Mouse (Mus musculus) urinary bladder, postnatal 25 days (tissue): ENCODE measurements around the gene Cd9.

Experiments
- DNase-seq: peaks from one replicate; pipeline ENCODE4 v3.0.0; 2022; ENCODE audit warnings: low spot score

The Cd9 gene

DNA sequence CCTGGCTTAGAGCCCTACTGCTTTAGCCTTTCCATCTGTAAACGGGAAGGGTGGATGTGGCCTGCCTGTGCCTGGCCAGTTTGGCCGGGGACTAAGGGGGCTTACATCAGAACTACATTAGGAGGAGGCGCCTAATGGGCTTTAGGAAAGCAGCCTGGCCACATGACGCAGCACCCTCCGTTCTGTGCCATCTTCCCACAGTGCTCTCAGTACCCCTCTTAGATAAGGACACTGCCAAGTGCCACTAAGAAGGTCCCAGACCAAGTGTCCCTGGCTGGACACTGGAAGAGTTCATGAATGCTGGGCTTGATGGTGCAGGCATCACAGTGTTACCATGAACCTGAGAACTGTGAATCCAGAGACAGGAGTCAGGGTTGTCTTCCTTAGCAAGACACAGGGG lies 20.7 kb downstream of the Cd9 start:
- no peak for DNase-seq

- DNase-seq, result no peak
Measured at GRCm38 (mm10) chr6:125473321-125473721, 21.3 kb downstream of the Cd9 start.

DNA sequence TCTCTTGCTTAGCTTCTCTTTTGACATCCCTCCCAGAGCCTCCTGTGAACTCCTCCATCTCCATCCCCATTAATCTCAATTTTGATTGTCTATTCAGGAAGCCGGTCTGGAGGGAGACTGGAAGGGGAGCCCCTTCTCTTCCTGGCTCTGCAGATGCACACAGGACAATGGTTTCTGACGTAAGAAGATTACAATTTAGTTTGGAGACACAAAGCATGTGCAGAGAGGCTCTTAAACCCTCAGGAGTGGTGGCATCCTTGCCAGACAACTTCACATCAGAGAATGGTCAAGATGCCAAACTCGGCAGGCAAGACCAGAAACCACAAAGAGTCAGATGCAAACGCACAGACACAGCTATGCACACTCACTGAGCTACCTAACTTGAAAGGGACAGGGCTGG lies 22.7 kb downstream of the Cd9 start:
- no peak for DNase-seq

DNA sequence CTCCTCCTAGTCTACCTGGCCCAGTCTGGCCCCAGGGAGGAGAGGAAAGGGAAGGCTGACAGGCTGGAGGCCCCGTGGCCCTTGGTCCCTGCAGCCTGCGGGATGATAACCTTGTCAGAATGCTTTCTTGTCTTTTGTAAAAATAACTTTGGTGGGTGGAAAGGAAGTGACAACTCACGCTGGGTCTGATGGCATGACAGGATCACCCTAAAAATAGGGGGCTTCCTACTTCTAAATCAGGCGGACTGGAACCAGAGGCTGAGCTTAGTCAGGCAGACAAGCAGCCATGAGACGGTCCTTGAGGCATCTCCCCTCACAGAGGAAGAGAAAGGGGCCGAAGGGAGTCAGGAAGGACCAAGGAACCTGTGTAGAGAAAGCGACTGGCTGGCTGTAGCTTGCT lies 23.3 kb downstream of the Cd9 start:
- DNase-seq, result no peak

GRCm38 (mm10) chr6:125470616-125471015 lies 24.0 kb downstream of the Cd9 start:
- no peak for DNase-seq

DNA sequence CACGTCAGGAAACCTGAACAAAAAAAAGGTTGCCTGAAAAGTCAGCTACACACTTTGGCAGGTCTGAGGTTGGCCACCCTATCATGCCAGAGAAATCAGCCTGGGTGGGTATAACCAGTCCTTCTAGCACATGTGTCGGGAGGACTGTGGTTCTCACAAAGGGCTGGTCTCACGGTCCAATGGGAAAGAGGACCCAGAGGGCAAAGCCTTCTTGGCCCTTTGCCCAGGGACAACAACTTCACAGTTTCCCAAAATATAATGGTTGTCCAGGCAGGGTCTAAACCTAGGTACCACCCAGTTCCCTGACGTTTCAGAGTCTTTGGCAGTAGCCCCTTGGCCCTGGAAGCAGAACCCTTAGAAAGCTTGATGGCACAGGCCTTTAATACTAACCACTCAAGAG lies 25.4 kb downstream of the Cd9 start:
- DNase-seq, result no peak

DNA sequence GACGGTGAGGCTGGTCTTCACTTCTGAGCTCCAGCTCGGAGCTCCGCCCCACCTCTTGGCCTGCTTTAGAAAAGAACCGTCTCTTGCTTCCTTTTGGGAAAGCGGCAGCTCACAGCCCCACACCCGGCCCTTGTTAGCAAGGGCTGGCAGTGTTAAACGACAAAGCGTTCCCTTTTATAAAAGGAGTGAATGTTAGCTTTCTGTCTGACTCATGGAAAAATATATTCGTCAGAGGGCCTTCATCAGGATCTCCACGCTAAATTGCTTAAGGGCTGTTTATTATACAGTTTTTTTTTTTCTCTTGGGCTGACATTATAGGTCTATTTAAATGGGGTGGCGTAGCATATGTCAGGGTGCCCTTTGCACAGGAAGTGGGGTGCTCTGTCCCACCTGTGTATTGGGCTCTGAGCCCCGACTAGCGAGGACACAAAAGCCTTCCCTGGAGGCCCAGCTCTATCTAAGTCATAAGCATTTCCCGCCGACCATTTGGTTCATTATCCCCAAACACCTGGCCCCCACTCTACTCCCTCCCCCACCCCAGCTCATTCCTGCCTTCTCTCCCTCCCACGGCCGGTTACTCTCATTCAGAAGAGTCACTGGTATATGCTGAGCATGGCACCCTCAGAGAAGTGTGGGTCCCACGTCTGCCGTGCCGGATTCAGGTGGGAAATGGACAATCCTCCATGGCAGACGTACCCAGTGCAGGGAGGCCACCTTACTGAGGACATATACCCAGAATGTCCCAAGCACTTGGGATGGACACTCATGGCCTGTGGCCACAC lies 26.2 kb downstream of the Cd9 start:
- no peak for DNase-seq

DNA sequence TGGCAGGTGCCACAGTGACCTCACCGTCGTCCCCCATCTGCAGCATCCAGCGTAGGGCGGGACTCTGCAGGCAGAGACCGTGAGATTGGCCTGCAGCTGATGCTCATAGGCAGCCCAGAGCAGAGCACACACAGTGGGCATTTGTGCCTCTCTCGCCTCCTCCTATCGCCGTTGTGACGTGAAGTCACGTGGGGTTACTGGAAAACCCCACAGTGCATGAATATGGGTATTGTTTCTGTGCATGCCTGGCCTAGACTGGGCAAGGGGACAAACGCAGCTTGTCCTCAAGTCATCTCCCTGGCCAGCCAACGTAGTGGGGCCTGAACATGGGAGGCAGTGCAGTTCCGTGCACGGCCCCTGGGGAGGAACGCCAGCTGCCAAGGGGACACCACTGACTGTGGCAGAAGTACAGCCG lies 27.3 kb downstream of the Cd9 start:
- DNase-seq, result no peak

DNA sequence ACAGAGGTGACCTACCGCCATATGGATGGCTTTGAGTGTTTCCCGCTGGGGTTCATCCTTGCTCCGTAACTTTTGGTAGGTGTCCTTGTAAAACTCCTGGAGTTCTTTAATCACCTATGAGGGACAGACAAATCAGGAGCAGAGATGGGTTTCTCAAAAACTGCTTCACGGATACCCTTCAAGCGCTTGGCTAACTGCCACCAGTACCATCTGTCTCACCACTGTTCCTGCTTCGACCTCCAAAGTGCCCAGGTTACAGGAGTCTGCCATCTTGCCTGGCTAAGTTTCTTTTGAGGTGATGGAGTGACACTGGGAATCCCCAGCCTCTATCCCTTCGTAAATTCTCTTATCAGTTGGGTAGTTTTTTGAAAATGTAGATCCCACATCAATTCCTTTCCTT lies 32.3 kb downstream of the Cd9 start:
- DNase-seq, result no peak

DNA sequence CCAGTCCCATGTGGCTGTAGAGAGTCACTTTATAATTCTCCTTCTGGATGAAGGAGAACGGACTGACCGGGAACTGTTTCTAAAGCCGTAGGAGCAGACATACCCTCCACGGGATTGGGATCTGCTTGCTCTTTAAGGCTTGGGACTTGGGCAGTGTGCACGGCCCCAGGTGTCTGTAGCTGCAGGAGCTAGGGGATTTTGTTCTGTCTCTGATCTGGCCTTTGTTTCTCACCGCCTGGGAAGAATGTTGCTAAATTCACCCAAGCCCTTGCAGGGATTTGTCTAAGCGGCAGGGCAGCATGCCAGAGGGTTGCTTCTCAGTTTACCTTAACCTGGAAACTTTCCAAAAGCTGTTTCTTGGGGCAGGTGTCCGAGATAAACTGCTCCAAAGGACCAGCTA lies 32.8 kb downstream of the Cd9 start:
- DNase-seq, result no peak

- no peak for DNase-seq
Measured at GRCm38 (mm10) chr6:125461325-125461724, 33.3 kb downstream of the Cd9 start.

GRCm38 (mm10) chr6:125460589-125460988 lies 34.0 kb downstream of the Cd9 start:
- no peak for DNase-seq

DNA sequence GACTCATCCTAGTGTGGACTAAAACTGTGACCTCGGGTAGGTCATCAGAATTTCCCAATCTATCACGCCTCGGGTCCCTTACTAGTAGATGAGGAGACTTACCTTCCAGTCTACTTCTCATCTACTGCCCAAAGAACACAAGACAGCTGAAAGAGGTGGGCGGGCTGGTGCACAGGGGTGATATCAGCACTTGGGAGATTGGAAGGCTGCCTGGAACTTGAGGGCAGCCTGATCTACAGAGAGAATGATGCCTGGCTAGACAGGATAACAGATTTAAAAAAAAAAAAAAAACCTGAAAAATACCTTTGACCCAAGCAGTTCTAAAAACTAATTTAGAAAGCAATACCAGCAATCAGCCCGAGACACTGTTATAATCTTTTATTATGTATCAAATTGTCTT lies 34.7 kb downstream of the Cd9 start:
- DNase-seq, result no peak

GRCm38 (mm10) chr6:125455806-125456520 lies 38.6 kb downstream of the Cd9 start:
- no peak for DNase-seq

- DNase-seq, result no peak
Measured at GRCm38 (mm10) chr6:125454731-125455130, 39.9 kb downstream of the Cd9 start.

DNA sequence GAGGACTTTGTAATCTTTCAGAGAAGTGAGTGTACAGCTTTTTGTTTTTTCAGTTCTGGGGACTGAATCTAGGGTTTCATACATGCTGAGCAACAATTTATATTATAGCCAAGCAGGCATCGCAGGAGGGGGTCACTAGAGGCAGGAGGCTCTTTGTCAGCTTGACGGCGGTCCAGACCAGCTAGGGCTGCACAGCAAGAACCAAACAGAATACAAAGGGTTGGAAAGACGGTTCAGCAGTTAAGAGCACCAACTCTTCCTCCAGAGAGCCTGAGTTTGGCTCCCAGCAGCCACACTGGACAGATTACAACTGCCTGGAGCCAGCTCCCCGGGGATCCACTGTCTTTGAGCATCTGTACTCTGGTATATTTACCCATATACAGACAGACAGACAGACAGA lies 40.3 kb downstream of the Cd9 start:
- DNase-seq, result no peak

GRCm38 (mm10) chr6:125447660-125448059 lies 46.9 kb downstream of the Cd9 start:
- DNase-seq, result no peak

- no peak for DNase-seq
Measured at GRCm38 (mm10) chr6:125447205-125447604, 47.4 kb downstream of the Cd9 start.

DNA sequence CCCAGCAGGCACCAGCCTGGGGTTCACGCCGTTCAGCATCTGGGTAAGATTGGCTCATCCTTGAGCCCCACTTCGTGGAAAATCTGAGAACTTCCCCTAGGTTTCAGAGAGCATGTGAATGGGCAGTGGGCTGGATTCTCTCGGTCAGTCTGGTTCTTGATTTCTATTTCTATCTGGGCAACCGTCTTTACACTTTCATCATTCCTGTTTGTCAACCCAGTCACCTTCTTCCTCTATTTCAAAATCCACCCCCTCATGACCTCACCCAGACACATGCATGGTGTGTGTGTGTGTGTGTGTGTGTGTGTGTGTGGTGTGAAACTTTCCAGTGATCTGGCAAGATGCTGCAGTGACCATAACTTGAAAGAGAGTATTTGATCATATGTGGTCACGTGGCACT lies 49.2 kb downstream of the Cd9 start:
- no peak for DNase-seq

DNA sequence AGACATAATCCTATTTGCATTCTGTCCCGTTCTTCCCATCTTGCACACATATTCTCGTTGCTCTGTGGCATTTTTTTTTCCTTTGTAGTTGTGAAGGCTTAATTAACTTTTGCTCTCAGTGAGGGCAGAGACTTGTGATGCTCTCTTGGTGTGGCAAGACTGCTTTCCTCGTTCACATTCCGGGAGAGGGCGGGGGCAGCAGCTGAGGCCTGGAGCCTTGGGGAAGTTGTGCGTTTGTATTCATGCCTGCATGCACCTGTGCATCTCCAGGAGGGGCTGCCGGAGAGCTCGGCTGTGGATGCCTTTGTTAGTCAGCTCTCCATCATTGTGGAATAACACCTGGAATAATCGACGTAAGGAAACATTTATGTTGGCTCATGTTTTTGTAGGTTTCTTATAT lies 52.0 kb downstream of the Cd9 start:
- DNase-seq, result no peak

DNA sequence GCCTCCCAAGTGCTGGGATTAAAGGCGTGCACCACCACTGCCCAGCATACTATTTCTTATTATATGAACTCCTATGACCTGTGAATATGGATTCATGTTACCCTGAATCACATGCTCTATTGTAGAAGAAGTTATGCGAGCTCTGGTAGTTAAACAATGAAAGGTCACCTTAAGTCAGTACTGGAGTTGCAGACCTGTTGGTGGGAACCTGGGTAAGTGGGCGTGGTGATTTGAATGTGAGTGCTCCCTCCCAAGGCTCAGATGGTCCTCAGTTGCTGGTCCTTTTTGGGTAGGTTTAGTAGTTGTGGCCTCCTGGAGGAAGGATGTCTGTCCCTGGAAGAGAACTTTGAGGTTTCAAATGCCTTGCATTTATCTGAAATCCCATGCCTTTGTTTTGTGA lies 57.8 kb downstream of the Cd9 start:
- no peak for DNase-seq

DNA sequence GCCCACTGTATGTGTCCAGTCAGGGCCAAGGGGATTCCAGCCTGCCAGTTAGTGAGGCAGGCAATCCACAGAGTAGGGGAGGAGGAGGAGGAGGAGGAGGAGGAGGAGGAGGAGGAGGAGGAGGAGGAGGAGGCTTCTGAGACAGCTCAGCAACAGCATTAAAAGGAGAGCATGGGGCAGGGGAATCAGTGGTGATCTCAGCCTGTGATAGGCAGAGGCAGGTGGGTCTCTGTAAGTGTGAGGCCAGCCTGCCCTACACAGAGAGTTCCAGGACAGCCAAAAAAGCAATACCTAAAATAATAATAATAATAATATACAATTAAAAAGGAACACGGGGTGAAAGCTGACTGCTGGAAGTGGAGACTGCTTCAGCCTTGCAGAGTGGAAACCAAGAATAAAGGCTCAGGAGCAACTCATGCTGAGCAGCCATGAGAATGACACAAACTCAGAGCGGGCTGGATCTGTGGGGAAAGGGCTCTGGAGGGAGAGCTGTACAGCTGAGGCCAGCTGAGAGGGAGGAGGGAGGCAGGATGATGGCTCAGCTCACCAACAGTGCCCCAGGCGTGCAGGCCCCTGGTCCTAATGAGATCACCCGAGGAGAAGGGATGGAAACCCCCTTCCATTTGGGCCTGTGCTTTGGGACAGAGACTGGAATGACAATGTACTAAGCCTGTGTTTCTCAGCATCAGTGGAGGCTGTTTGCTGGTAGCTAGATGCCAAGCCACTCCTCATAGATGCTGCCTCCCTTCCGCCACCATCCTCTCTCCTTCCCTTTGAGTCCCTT lies 59.7 kb downstream of the Cd9 start:
- no peak for DNase-seq
